9 mouse cellular contexts compared by ENCODE assay signal in the genomic region with DNA sequence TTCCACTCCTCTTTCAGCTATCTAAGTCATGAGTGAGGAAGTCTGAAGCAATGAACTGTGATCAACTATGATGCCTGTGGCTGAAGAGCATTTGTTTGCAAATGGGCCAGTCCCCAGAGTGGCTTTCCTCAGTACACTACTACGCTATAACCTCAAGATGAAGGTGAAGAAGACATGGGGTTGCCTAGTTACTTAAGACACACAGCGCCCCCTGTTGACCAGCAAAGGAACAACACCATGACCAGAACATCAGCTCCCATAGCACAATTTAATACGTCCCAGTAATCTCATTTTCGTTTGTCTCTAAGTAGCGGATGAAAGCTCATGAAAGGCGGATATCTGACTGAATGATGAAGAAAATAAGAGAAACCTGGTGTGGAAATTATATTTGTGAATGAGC. TPM values are rescaled to one million over a fixed set of nuclear protein-coding genes. Genes with fewer than 3 reads are reported as not detected.
DNase-seq lines count a peak whose midpoint lies in the region; ATAC-seq and TF ChIP-seq lines count a peak whose summit lies in the region.
"Had no signal": no experiment of that assay in that cellular context is flagged by ENCODE, and none has a peak within 500 bp of the region (broad histone marks: within the 10 kb centered on the region; RNA-seq: fewer than 3 reads in every experiment).

No protein-coding gene starts in this region.

- no peak overlapping the region for H3K27ac ChIP-seq in liver, adult 2 months (replicated peaks; ENCODE audit: insufficient read depth, low read depth, low read length)
- H3K27ac ChIP-seq in liver, embryonic 11.5 days (ENCODE audit: low read depth, low read length): no peak overlapping the region

- no peaks in the 10 kb centered on the region for H3K27me3 ChIP-seq in liver, adult 2 months (ENCODE audit: control insufficient read depth, insufficient read depth, low read length)
- no peaks in the 10 kb centered on the region for H3K27me3 ChIP-seq in liver, embryonic 11.5 days (replicated peaks; ENCODE audit: control insufficient read depth, insufficient read depth, low read length)

- no peak overlapping the region for H3K4me3 ChIP-seq in liver, adult 2 months (ENCODE audit: insufficient read depth, low read depth, low read length)
- no peak overlapping the region for H3K4me3 ChIP-seq in liver, embryonic 11.5 days (ENCODE audit: low read depth, low read length)

- 25% methylated on average over 6 of the region's 6 CpGs for WGBS in liver, adult 2 months
- WGBS in liver, embryonic 11.5 days: 45% methylated on average over 6 of the region's 6 CpGs

- H3K4me2 ChIP-seq in liver, embryonic 11.5 days: no peak overlapping the region
- H3K4me2 ChIP-seq: heart, embryonic 11.5 days had no signal

- H3K9ac ChIP-seq in liver, adult 2 months (ENCODE audit: low read depth, low read length): no peak overlapping the region
- H3K9ac ChIP-seq in liver, embryonic 11.5 days (ENCODE audit: low read depth, low read length): no peak overlapping the region

- DNase-seq in liver, adult 2 months (ENCODE audit: extremely low read depth, low read depth, low spot score): peak; percentile 83
- no peak for DNase-seq in liver, embryonic 11.5 days (ENCODE audit: low spot score)
- peak; percentile 17 for DNase-seq in adrenal gland, adult 8-10 months
- DNase-seq in kidney, postnatal 4 days: peak; percentile 13
- peak; percentile 47 for DNase-seq in testis, postnatal 10 days (ENCODE audit: low spot score)
- no peak for DNase-seq in gastrocnemius, postnatal 14 days
- DNase-seq in frontal cortex, postnatal 36 days (ENCODE audit: low spot score in 2 of 2): no peak

- intact Hi-C loops in gastrocnemius, postnatal 14 days (cut with DNase I; ENCODE audit: low total_unique reads): no loop called here

- no peak for ATAC-seq in liver, embryonic 11.5 days (replicated peaks; ENCODE audit: low FRiP score)

- no peaks in the 10 kb centered on the region for H3K36me3 ChIP-seq in liver, adult 2 months (ENCODE audit: control insufficient read depth, insufficient read depth, low read length)
- no peaks in the 10 kb centered on the region for H3K36me3 ChIP-seq in liver, embryonic 11.5 days (ENCODE audit: control insufficient read depth, insufficient read depth, low read length)

- TF ChIP-seq CTCF in liver, adult 2 months (IDR thresholded peaks at IDR 0.05; ENCODE audit: low read depth, low read length): peak; percentile 64

- TF ChIP-seq POLR2A in liver, adult 2 months (IDR thresholded peaks at IDR 0.05; ENCODE audit: extremely low read depth, insufficient read depth, low read length): no peak

- H3K79me2 ChIP-seq in liver, adult 2 months (ENCODE audit: control insufficient read depth, insufficient read depth, low read length): no peaks in the 10 kb centered on the region; the same call in 1 of the 2 replicates

- H3K9me3 ChIP-seq in liver, embryonic 11.5 days (ENCODE audit: control insufficient read depth, low read length): no peaks in the 10 kb centered on the region

- peaks cover 2% of the 10 kb centered on the region; the same call in 1 of the 2 replicates for H3K4me1 ChIP-seq in liver, adult 2 months (ENCODE audit: control insufficient read depth, insufficient read depth, low read length)
- H3K4me1 ChIP-seq in liver, embryonic 11.5 days (replicated peaks; ENCODE audit: control insufficient read depth, insufficient read depth, low read length): no peaks in the 10 kb centered on the region

RNA-seq across cellular contexts. Expression of a gene that starts 27.0 kb away (rescaled TPM):
- not detected in 2 replicates for total RNA-seq in liver, adult 2 months (2014; rRNA removed)
- polyA plus RNA-seq in liver, adult 2 months (2012; rRNA removed): not detected in 2 replicates
- polyA plus RNA-seq in liver, embryonic 11.5 days (2014; fragmentation: Nextera tagmentation; extraction: Ambion mirVana): 0.10 TPM in 2 replicates
- total RNA-seq in adrenal gland, adult 8-10 months (2022): not detected
- not detected for total RNA-seq in gastrocnemius, postnatal 14 days (2021)
- polyA plus RNA-seq: heart, embryonic 11.5 days; limb, embryonic 14.5 days had no signal

RNA-seq across cellular contexts. Expression of a gene that starts 42.5 kb away (rescaled TPM):
- 7,789 and 10,847 TPM in 2 replicates for total RNA-seq in liver, adult 2 months (2014; rRNA removed)
- polyA plus RNA-seq in liver, adult 2 months (2012; rRNA removed): 2,360 and 2,648 TPM in 2 replicates
- 13.5 and 17.3 TPM in 2 replicates for polyA plus RNA-seq in liver, embryonic 11.5 days (2014; fragmentation: Nextera tagmentation; extraction: Ambion mirVana)
- 1 to 10 TPM in 2 of 4 experiments, under 1 TPM in 1, not detected in 1; 0.31 to 4.0 (median 1.4) TPM for total RNA-seq in adrenal gland, adult 8-10 months (2022)
- not detected for total RNA-seq in gastrocnemius, postnatal 14 days (2021)

Comparison
In these comparisons a context has a peak if more than half of its experiments do, and no peak if none do; other contexts are left out.
1. DNase-seq: peak in liver, adult 2 months (single experiment), adrenal gland, adult 8-10 months (single experiment), kidney, postnatal 4 days (2 of 2) and testis, postnatal 10 days (single experiment); none in liver, embryonic 11.5 days (single experiment), gastrocnemius, postnatal 14 days (single experiment) and frontal cortex, postnatal 36 days (0 of 2).
2. RNA of a gene that starts 42.5 kb away (total RNA-seq): 7,789 to 10,847 TPM in liver, adult 2 months; 0.31 to 4.0 TPM in adrenal gland, adult 8-10 months and not detected in gastrocnemius, postnatal 14 days; every median in the first group is over 1,000 times any median in the second.